Mouse (Mus musculus) CD4-positive naive resting alpha-beta T cell, adult 76 days (primary cell): ENCODE results near the gene Retnlg. TPM values are rescaled to one million over a fixed set of nuclear protein-coding genes. Genes with fewer than 3 reads are reported as not detected.

Source experiments
- total RNA-seq: library from RNA; stranded (reverse); gene quantifications from one replicate; pipeline ENCODE4 v1.2.4, GENCODE M21; 2023

Gene Retnlg
- total RNA-seq, result 7.2 TPM

DNA sequence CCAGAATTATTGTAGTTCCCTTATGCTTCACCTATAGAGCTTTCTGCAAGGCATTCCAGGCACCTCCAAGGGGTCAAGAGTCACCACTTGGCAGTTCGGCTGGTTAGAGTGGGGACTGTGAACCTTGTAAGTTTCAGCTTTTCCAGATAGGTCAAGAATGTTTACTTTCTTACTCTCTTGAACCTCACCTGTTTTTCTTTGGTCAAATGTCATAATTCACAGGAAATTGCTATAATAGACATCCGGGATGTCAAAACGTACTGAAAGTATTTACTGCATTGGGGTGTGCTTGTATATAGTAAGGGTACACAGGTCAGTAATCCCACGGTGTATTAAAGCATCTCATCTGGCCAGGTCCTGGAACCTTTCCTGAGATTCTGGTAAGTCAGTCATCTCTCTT is at the start of gene Retnlg:
Gene Retnlg (plus strand): TSS at position 301 of the 400 bp plus-strand sequence.

DNA sequence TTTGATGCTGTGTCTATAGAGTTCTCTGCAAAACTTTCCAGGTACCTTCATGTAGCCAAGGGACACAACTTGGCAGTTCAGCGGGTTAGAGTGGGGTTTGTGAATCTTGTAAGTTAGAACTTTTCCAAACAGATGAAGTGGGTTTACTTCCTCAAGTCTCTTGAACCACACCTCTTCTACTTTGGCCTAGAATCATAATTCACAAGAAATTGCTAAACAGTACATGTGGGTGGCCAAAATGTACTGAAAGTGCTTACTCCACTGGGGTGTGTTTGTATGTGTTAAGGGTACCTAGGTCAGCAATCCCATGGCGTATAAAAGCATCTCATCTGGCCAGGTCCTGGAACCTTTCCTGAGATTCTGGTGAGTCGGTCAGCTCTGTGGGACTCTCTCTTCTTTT is 30.2 kb upstream of the Retnlg start, which contains the start of gene Retnla:
Gene Retnla (plus strand): TSS at position 286 of the 400 bp plus-strand sequence.

Other genes with a start within 250 kb of the Retnlg start
- gene Trat1, start 100.6 kb upstream of the Retnlg start, total RNA-seq, result 97.5 TPM
- not detected for gene Retnlb, start 55.8 kb upstream of the Retnlg start, total RNA-seq
- gene Retnla, start 30.1 kb upstream of the Retnlg start, total RNA-seq, result not detected
- gene Dzip3, start 121.5 kb downstream of the Retnlg start, total RNA-seq, result 10.8 TPM
- 12.7 TPM for gene Cip2a, start 121.6 kb downstream of the Retnlg start, total RNA-seq
- not detected for gene Myh15, start 184.9 kb downstream of the Retnlg start, total RNA-seq